8 mouse cellular contexts compared by ENCODE assay signal in genomic region chr2:27209816-27210215, GRCm38 (mm10). TPM values are rescaled to one million over a fixed set of nuclear protein-coding genes. Genes with fewer than 3 reads are reported as not detected.
DNase-seq lines count a peak whose midpoint lies in the region; ATAC-seq and TF ChIP-seq lines count a peak whose summit lies in the region.
"Had no signal": no experiment of that assay in that cellular context is flagged by ENCODE, and none has a peak within 500 bp of the region (broad histone marks: within the 10 kb centered on the region; RNA-seq: fewer than 3 reads in every experiment).

No protein-coding gene starts in this region.

- no peaks in the 10 kb centered on the region for H3K9me3 ChIP-seq in stomach, embryonic 15.5 days
- no peaks in the 10 kb centered on the region for H3K9me3 ChIP-seq in stomach, postnatal 0 days (ENCODE audit: control insufficient read depth, low read length)
- no peaks in the 10 kb centered on the region for H3K9me3 ChIP-seq in heart, embryonic 11.5 days (replicated peaks; ENCODE audit: control insufficient read depth, low read length)
- no peaks in the 10 kb centered on the region for H3K9me3 ChIP-seq in limb, embryonic 12.5 days

- no peak overlapping the region for H3K4me2 ChIP-seq in stomach, embryonic 15.5 days
- H3K4me2 ChIP-seq in stomach, postnatal 0 days (replicated peaks; ENCODE audit: low read depth): no peak overlapping the region
- H3K4me2 ChIP-seq in heart, embryonic 11.5 days: peak overlapping the region; percentile 39
- 0 out of 2 replicates have a peak overlapping the region, but pooled peaks have one; percentile 6 for H3K4me2 ChIP-seq in limb, embryonic 12.5 days

- no peak for DNase-seq in stomach, postnatal 0 days (ENCODE audit: low spot score)
- DNase-seq in right cerebral cortex, adult 2 months (ENCODE audit: low spot score in 2 of 2): no peak
- DNase-seq in c-Kit-positive CD71-positive TER-119-positive erythroid progenitor cells, embryonic 14.5 days (ENCODE audit: low spot score): no peak
- no peak for DNase-seq in adrenal gland, adult (ENCODE audit: inconsistent age in 2 of 2, low spot score in 1 of 2)

- no peak overlapping the region for H3K27ac ChIP-seq in stomach, embryonic 15.5 days
- no peak overlapping the region for H3K27ac ChIP-seq in stomach, postnatal 0 days (replicated peaks)
- peak overlapping the region; percentile 73 for H3K27ac ChIP-seq in heart, embryonic 11.5 days (ENCODE audit: low read depth, low read length)
- peak overlapping the region; percentile 70 for H3K27ac ChIP-seq in limb, embryonic 12.5 days
- H3K27ac ChIP-seq: macrophage had no signal

- no peak overlapping the region for H3K4me3 ChIP-seq in stomach, embryonic 15.5 days (replicated peaks)
- H3K4me3 ChIP-seq in stomach, postnatal 0 days (ENCODE audit: low read depth, low read length): no peak overlapping the region
- no peak overlapping the region for H3K4me3 ChIP-seq in heart, embryonic 11.5 days (ENCODE audit: low read depth, low read length)
- no peak overlapping the region for H3K4me3 ChIP-seq in limb, embryonic 12.5 days (replicated peaks)

- 38% methylated on average over 5 of the region's 5 CpGs for WGBS in stomach, embryonic 15.5 days
- WGBS in stomach, postnatal 0 days: 57% methylated on average over 5 of the region's 5 CpGs
- 7% methylated on average over 5 of the region's 5 CpGs for WGBS in heart, embryonic 11.5 days (ENCODE audit: insufficient replicate concordance)
- 27% methylated on average over 5 of the region's 5 CpGs for WGBS in limb, embryonic 12.5 days

- no peak overlapping the region for H3K9ac ChIP-seq in stomach, embryonic 15.5 days
- no peak overlapping the region for H3K9ac ChIP-seq in stomach, postnatal 0 days (ENCODE audit: low read length)
- H3K9ac ChIP-seq in heart, embryonic 11.5 days (ENCODE audit: low read depth, low read length): peak overlapping the region; percentile 49; the same call in 1 of the 2 replicates
- H3K9ac ChIP-seq in limb, embryonic 12.5 days (replicated peaks): no peak overlapping the region

- H3K36me3 ChIP-seq in stomach, embryonic 15.5 days: no peaks in the 10 kb centered on the region
- peaks cover 3% of the 10 kb centered on the region; the same call in 1 of the 2 replicates for H3K36me3 ChIP-seq in stomach, postnatal 0 days (ENCODE audit: control insufficient read depth, insufficient read depth, low read length)
- H3K36me3 ChIP-seq in heart, embryonic 11.5 days (ENCODE audit: control insufficient read depth, insufficient read depth, low read length): no peaks in the 10 kb centered on the region
- no peaks in the 10 kb centered on the region for H3K36me3 ChIP-seq in limb, embryonic 12.5 days

- H3K4me1 ChIP-seq in stomach, embryonic 15.5 days: peaks cover 12% of the 10 kb centered on the region; the same call in 1 of the 2 replicates
- no peaks in the 10 kb centered on the region for H3K4me1 ChIP-seq in stomach, postnatal 0 days (replicated peaks; ENCODE audit: control insufficient read depth, insufficient read depth)
- peaks cover 67% of the 10 kb centered on the region for H3K4me1 ChIP-seq in heart, embryonic 11.5 days (ENCODE audit: control insufficient read depth, insufficient read depth, low read length)
- peaks cover 51% of the 10 kb centered on the region for H3K4me1 ChIP-seq in limb, embryonic 12.5 days (replicated peaks)

- 0 out of 2 replicates have a peak, but pooled peaks have one; percentile 23 for ATAC-seq in stomach, embryonic 15.5 days (ENCODE audit: insufficient read depth, low FRiP score, low read depth)
- no peak for ATAC-seq in stomach, postnatal 0 days (ENCODE audit: low FRiP score, low TSS enrichment)
- peak; percentile 64 for ATAC-seq in heart, embryonic 11.5 days (replicated peaks; ENCODE audit: insufficient number of reproducible peaks, low FRiP score, low TSS enrichment)
- peak; percentile 28; the same call in 1 of the 2 replicates for ATAC-seq in limb, embryonic 12.5 days (ENCODE audit: insufficient number of reproducible peaks, insufficient read depth, low FRiP score, low TSS enrichment, low read depth)

- no peaks in the 10 kb centered on the region for H3K27me3 ChIP-seq in stomach, embryonic 15.5 days (replicated peaks)
- no peaks in the 10 kb centered on the region for H3K27me3 ChIP-seq in stomach, postnatal 0 days (ENCODE audit: control insufficient read depth, insufficient read depth, low read length)
- peaks cover 3% of the 10 kb centered on the region; the same call in 1 of the 2 replicates for H3K27me3 ChIP-seq in heart, embryonic 11.5 days (ENCODE audit: control insufficient read depth, insufficient read depth, low read length)
- no peaks in the 10 kb centered on the region for H3K27me3 ChIP-seq in limb, embryonic 12.5 days

- no peak for TF ChIP-seq EP300 in stomach, postnatal 0 days (optimal IDR thresholded peaks at IDR 0.05)

- no peak for TF ChIP-seq CTCF in stomach, postnatal 0 days (IDR thresholded peaks at IDR 0.05; ENCODE audit: low read depth)

RNA-seq across cellular contexts. Expression of gene Sardh, which starts 38.3 kb away (rescaled TPM):
- polyA plus RNA-seq in stomach, embryonic 15.5 days (2015; fragmentation: Nextera tagmentation; extraction: Ambion mirVana): 15.0 and 16.1 TPM in 2 replicates
- polyA plus RNA-seq in stomach, postnatal 0 days (2015; fragmentation: Nextera tagmentation; extraction: Ambion mirVana): 7.2 and 8.9 TPM in 2 replicates
- polyA plus RNA-seq in heart, embryonic 11.5 days (2014; fragmentation: Nextera tagmentation; extraction: Ambion mirVana): 12.9 and 15.1 TPM in 2 replicates
- polyA plus RNA-seq in limb, embryonic 12.5 days (2016; fragmentation: Nextera tagmentation; extraction: Ambion mirVana): 4.3 and 6.0 TPM in 2 replicates

RNA-seq across cellular contexts. Expression of gene Dbh, which starts 44.8 kb away (rescaled TPM):
- 1.3 and 3.1 TPM in 2 replicates for polyA plus RNA-seq in stomach, embryonic 15.5 days (2015; fragmentation: Nextera tagmentation; extraction: Ambion mirVana)
- polyA plus RNA-seq in stomach, postnatal 0 days (2015; fragmentation: Nextera tagmentation; extraction: Ambion mirVana): 0.13 and 0.22 TPM in 2 replicates
- polyA plus RNA-seq in heart, embryonic 11.5 days (2014; fragmentation: Nextera tagmentation; extraction: Ambion mirVana): 0.47 and 0.63 TPM in 2 replicates
- 0.10 and 0.25 TPM in 2 replicates for polyA plus RNA-seq in limb, embryonic 12.5 days (2016; fragmentation: Nextera tagmentation; extraction: Ambion mirVana)
- polyA plus RNA-seq: macrophage had no signal

Comparison
In these comparisons a context has a peak if more than half of its experiments do, and no peak if none do; other contexts are left out.
1. H3K27ac ChIP-seq: peak in heart, embryonic 11.5 days (single experiment) and limb, embryonic 12.5 days (single experiment); none in stomach, embryonic 15.5 days (single experiment) and stomach, postnatal 0 days (single experiment).
2. H3K4me2 ChIP-seq: peak in heart, embryonic 11.5 days (single experiment) and limb, embryonic 12.5 days (single experiment); none in stomach, embryonic 15.5 days (single experiment) and stomach, postnatal 0 days (single experiment).